Mouse (Mus musculus) sigmoid colon, adult 10 weeks (tissue): ENCODE results near the gene Ifnab. TPM values are rescaled to one million over a fixed set of nuclear protein-coding genes. Genes with fewer than 3 reads are reported as not detected.

Experiments used
- polyA plus RNA-seq: library from polyadenylated mRNA; stranded (reverse); fragments of 350-450 nt; fragmentation: Illumina TruSeq; extraction: RNeasy Lipid Tissue Mini Kit (QIAGEN cat#74804); gene quantifications from one replicate; pipeline ENCODE4 v1.2.3, GENCODE M21; 2014; ENCODE audit warnings: low read depth, low replicate concordance

Ifnab gene
- polyA plus RNA-seq = not detected

DNA sequence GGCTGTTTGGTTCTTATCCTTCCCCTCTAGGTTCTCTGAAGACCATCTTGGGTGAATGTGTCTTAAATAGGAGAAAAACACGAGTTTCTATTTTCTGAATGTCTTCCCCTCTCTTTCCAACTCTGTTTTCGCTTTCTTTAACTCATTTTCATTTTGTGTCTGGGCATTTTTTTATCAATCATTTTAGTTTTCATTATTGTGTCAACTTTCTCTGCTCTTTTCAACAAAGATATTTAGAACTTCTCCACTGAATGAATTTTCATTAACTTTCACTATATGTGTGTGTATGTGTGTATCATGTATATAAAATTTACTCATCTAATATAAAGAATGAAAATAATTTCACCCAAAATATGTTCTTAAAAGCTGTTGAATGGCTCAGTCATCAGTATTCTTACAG is at the start of gene Ifnab:
TSS of gene Ifnab (minus strand) at position 101 of the 400 bp plus-strand sequence.

DNA sequence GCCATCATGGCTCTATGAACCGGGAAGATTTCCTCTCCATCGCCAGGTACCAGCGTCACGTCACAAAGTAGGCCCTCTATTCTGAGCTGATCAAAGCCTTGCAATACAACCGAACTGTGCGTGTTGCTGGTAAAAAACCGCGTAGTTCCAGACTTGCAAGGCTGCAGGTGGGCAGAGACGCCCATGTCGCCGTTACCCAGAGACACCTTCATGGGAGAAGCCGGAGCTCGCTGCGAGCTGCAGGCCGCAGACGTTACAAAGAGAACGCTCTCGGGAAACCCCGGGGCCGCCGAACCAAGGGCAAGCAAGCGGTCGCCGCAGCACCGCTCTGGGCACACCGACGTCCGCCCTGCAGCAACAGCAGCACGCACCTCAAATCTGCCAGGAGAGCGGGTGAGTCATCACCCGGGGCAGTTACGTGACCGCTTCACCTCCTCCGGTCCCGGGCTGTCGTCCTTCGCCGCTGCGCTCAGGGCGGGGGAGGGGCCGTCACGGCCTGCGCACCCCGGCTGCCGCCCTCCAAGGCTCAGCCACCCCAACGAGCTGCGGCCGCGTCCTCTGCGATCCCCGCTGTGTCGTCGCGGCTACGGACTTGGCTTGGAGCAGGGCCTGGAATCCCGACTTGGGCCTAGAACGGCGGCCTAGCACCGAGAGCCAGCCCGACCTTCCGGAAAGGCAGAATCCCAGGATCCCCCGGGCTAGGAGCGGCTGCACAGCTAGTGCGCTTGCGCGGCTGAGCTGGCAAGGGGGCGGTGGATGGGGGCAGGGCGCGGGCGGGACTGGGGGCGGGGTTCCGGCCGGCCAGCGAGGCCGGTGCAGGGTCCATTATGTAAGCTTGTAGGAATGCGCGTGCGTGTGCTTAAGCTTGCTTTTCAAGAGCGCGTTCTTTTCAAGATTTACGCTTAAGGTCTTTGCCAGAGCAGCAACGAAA is 30.9 kb upstream of the Ifnab start, which contains the start of the genes Gm26566 and Klhl9:
TSS of gene Gm26566 (plus strand) at position 15 of the 931 bp plus-strand sequence.
TSS of gene Klhl9 (minus strand) at position 675 of the 931 bp plus-strand sequence.

GRCm38 (mm10) chr4:88683812-88684211 is 7.3 kb downstream of the Ifnab start, which contains the start of gene Ifna2:
TSS of gene Ifna2 (minus strand) at chr4:88683912.

DNA sequence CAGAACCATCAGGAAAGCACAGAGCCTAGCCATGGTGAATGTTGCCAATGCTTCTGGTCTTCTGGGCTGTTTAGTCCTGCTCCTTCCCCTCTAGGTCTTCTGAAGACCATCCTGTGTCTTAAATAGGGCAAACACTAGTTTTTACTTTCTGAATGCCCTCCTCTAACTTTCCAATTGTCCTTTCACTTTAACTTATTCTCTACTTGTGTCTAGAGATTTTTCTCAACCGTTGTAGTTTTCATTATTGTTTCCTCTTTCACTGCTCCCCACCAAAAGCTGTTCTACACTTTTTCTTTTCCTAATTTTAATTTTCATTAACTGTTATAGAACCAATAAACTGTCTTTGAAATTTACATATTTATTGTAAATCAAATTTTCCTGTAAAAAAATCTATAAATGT is 14.3 kb downstream of the Ifnab start, which contains the start of gene Ifna16:
TSS of gene Ifna16 (minus strand) at position 101 of the 400 bp plus-strand sequence.

DNA sequence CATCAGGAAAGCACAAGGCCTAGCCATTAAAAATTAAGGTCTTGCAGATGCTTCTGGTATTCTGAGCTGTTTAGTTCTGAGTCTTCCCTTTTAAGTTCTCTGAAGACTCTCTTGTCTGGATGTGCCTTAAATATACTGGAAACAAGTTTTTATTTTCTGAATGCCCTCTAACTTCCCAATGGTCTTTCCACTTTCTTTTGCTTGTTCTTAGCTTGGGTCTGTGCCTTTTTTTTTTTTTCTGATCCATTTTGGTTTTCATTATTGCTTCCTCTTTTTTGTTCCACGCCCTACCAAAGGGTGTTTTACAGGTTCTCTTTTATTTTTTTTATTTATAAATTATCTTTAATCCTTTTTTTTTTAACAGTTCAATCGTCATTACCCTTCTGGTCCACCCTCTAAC is 46.8 kb downstream of the Ifnab start, which contains the start of gene Ifna13:
TSS of gene Ifna13 (minus strand) at position 101 of the 400 bp plus-strand sequence.

Other genes with a start within 250 kb of the Ifnab start
- not detected for gene Ifnb1, start 168.6 kb downstream of the Ifnab start, polyA plus RNA-seq
- gene Ifna15, start 133.1 kb downstream of the Ifnab start, polyA plus RNA-seq = not detected
- gene Ifna14, start 119.6 kb downstream of the Ifnab start, polyA plus RNA-seq = not detected
- not detected for gene Ifna9, start 99.0 kb downstream of the Ifnab start, polyA plus RNA-seq
- not detected for gene Ifna12, start 88.0 kb downstream of the Ifnab start, polyA plus RNA-seq
- gene C87499, start 56.9 kb downstream of the Ifnab start, polyA plus RNA-seq = not detected
- not detected for gene Ifna13, start 46.9 kb downstream of the Ifnab start, polyA plus RNA-seq
- not detected for gene Ifna16, start 14.4 kb downstream of the Ifnab start, polyA plus RNA-seq
- gene Ifna2, start 7.4 kb downstream of the Ifnab start, polyA plus RNA-seq = not detected
- not detected for gene Gm26566, start 30.4 kb upstream of the Ifnab start, polyA plus RNA-seq
- 150 TPM for gene Klhl9, start 31.1 kb upstream of the Ifnab start, polyA plus RNA-seq
- not detected for gene Gm13271, start 63.5 kb upstream of the Ifnab start, polyA plus RNA-seq
- not detected for gene Gm13283, start 68.8 kb upstream of the Ifnab start, polyA plus RNA-seq
- not detected for gene Gm13290, start 82.5 kb upstream of the Ifnab start, polyA plus RNA-seq
- not detected for gene Gm13289, start 85.6 kb upstream of the Ifnab start, polyA plus RNA-seq
- not detected for gene Gm13272, start 88.5 kb upstream of the Ifnab start, polyA plus RNA-seq
- gene Ifnz, start 90.8 kb upstream of the Ifnab start, polyA plus RNA-seq = not detected
- not detected for gene Gm13276, start 94.3 kb upstream of the Ifnab start, polyA plus RNA-seq
- not detected for gene Gm13277, start 97.3 kb upstream of the Ifnab start, polyA plus RNA-seq
- gene Gm13278, start 100.2 kb upstream of the Ifnab start, polyA plus RNA-seq = not detected
- gene Gm13275, start 103.1 kb upstream of the Ifnab start, polyA plus RNA-seq = not detected
- gene Gm13279, start 106.0 kb upstream of the Ifnab start, polyA plus RNA-seq = not detected
- not detected for gene Gm13285, start 108.3 kb upstream of the Ifnab start, polyA plus RNA-seq
- not detected for gene Gm13287, start 111.9 kb upstream of the Ifnab start, polyA plus RNA-seq
- not detected for gene Gm13288, start 114.2 kb upstream of the Ifnab start, polyA plus RNA-seq
- gene Ifna7, start 124.9 kb upstream of the Ifnab start, polyA plus RNA-seq = not detected
- not detected for gene Ifna11, start 128.6 kb upstream of the Ifnab start, polyA plus RNA-seq
- gene Ifna6, start 136.1 kb upstream of the Ifnab start, polyA plus RNA-seq = not detected
- not detected for gene Ifna5, start 144.2 kb upstream of the Ifnab start, polyA plus RNA-seq
- not detected for gene Ifna4, start 150.5 kb upstream of the Ifnab start, polyA plus RNA-seq
- not detected for gene Ifna1, start 158.7 kb upstream of the Ifnab start, polyA plus RNA-seq
- not detected for gene Ifne, start 188.8 kb upstream of the Ifnab start, polyA plus RNA-seq